Mouse (Mus musculus): ENCODE measurements around the gene Pcif1.
"Not testable (repeated sequence)": the region's sequence is repeated elsewhere in the genome, so short reads cannot be mapped to it uniquely, and the experiment has no call there.

Pcif1 gene

DNA sequence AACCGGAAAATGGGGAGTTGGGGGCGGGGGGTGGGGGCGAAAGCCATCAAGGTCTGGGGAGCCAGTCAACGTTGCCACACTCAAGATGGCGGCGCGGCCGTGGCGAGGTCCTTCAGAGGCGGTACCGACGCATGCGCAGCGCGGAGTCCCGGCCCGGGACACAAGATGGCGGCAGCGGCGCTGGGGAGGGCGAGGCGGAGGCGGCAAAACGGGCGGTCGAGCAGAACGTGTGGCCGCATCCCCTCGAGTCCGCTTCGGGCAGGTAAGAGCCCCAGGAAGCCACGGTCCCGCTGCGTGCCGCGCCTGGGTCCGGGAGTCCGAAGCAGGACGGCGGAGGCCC is at the start of gene Pcif1:
Gene Pcif1, plus strand, starts transcription at position 77 of the 340 bp plus-strand sequence.
- DNase-seq (ENCODE audit: low read depth, low spot score), result peak; percentile 92

DNA sequence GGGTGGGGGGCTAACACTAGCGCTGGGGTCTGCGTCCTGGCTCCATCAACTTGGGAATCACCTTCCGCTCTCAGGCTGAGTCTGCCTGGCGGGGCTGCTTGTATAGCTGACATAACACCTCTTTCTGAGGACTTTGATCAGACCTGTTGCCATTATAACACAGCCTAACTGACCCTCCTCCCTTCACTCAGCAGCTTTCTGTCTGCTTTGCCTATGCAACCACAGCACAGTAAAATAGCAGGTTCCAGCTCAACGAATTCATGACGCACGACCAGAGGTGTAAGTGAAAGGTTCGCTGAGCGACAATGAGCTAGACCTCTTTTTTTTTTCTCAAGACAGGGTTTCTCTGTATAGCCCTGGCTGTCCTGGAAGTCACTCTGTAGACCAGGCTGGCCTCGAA is 48.1 kb upstream of the Pcif1 start:
- DNase-seq (ENCODE audit: low read depth, low spot score), result no peak

GRCm38 (mm10) chr2:164832032-164832747 is 46.9 kb upstream of the Pcif1 start:
- DNase-seq (ENCODE audit: low read depth, low spot score), result no peak

- DNase-seq (ENCODE audit: low read depth, low spot score), result peak; percentile 87
Measured at GRCm38 (mm10) chr2:164832748-164833301, 46.3 kb upstream of the Pcif1 start, which contains the start of gene Ctsa. Ctsa (plus strand) TSS chr2:164832873.

DNA sequence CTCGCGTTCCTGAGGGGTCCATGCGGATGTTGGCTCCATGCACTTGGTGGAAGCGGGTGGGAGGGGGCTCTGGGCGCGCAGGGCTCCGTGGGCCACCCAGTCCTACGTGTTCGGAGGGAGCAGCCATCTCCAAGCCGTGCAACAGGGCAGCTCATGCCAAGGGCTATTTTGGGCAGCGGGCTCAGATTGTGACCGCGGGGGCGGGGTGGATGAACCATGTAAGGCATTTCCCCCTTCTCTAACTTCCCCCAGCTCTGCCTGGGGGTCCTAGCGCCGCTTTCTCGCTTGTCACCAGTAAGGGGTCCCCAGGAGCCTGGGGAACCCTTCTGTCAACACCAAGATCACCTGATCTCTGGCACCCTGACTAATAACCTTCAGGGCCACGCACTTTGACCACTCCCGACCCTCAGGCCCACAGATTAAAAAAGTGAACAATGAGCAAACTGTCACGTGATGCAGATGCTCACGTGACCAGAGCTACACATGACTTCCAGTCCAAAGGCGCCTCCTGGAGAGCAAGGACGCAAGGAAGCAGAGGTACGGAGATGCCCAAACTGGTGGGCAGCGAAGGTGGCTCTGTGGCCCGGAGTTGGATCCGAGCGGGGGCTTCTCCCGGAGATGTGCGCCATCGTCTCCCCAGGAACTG is 45.7 kb upstream of the Pcif1 start, which contains the start of gene Neurl2:
Gene Neurl2, minus strand, starts transcription at position 143 of the 646 bp plus-strand sequence.
- DNase-seq (ENCODE audit: low read depth, low spot score), result peak; percentile 96

- DNase-seq (ENCODE audit: low read depth, low spot score), result peak; percentile 60
Measured at GRCm38 (mm10) chr2:164834531-164834930, 44.6 kb upstream of the Pcif1 start.

- DNase-seq (ENCODE audit: low read depth, low spot score), result no peak
Measured at GRCm38 (mm10) chr2:164835164-164835563, 43.9 kb upstream of the Pcif1 start.

DNA sequence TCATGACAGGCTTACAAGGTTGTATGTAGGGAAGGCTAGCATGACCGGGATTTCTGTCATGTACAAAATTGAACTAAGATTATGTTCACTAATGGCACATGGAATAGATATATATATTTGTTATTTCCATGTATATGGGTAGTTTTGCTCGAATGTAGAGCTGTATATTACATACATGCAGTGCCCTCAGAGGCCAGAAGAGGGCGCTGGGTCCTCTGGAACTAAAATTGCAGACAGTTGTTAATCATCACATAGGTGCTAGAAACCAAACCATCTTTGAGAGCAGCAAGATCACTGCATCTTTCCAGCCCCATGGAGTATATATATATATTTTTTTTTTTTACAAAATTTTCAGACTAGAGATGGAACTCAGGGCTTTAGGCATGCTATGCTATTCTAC is 33.3 kb upstream of the Pcif1 start:
- DNase-seq (ENCODE audit: low read depth, low spot score), result no peak

DNA sequence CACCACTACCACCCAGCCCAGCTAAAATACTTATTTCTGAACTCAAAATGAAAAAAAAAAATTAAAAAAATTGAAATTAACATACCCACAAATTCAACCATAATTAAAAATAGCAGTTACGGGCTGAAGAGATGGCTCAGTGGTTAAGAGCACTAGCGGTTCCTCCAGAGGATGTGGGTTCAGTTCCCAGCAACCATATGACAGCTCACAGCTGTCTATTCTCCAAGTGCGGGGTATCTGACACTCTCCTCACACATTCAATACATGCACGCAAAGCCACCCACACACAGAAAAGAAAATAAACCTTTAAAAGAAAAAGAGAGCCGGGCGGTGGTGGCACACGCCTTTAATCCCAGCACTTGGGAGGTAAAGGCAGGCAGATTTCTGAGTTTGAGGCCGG is 29.0 kb upstream of the Pcif1 start:
- peak; percentile 71 for DNase-seq (ENCODE audit: low read depth, low spot score)

GRCm38 (mm10) chr2:164855572-164855971 is 23.5 kb upstream of the Pcif1 start:
- not testable (repeated sequence) for DNase-seq (ENCODE audit: low read depth, low spot score)

DNA sequence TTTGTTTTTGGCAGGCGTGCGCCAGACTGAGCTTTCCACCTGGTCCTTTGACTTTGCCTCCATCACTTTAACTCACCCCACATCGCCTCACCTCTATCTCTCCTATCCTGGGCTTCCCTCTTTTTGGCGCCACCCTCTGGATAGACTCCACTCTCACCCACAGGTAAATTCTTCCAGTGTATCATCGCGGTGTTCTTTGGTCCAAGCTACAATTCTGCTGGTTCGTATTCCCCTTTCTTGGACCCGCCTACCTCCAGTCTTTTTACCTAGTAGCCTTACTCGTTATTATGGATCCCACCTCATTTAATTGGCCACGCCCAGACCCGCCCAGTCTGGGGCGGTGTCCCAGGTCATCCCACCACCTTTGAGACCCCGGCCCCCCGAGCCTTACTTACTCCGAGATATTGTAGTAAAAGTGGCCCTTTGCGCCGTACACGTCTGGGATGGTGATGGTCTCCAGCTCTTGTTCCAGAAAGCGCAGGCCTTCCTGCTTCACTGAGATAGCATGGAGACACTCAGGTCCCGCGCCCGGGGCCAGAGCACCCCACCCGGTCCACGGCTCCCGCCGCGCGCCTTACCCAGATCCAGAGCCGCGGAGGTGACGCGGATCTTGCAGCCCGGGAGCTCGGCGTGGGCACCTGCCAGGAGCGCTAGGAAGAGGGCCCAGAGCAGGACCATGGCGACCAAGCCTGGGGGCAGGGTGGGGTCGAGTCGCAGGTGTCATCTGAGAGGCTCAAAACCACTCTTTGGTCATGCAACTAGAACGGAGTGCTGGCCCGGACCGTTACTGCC is 22.6 kb upstream of the Pcif1 start:
- DNase-seq (ENCODE audit: low read depth, low spot score), result peak; percentile 36

GRCm38 (mm10) chr2:164857101-164857821 is 21.8 kb upstream of the Pcif1 start, which contains the start of gene Pltp:
Pltp (minus strand) TSS chr2:164857711.
- peak; percentile 41 for DNase-seq (ENCODE audit: low read depth, low spot score)

GRCm38 (mm10) chr2:164857842-164858553 is 21.1 kb upstream of the Pcif1 start:
- DNase-seq (ENCODE audit: low read depth, low spot score), result no peak

DNA sequence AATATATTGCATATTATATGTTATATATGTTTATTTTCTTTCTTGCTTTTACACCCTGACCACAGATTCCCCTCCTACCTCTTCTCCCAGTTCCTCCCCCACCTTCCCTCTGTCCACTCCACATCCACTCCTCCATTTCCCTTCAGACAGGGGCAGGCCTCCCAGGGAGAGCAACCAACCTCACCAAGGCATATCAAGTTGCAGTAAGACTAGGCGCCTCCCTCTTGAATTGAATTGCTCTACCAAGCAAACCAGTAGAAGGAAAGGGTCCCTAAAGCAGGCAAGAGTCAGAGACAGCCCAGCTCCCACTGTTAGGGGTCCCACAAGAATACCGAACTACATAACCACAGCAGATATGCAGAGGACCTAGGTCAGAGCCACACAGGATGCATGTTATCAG is 19.9 kb upstream of the Pcif1 start:
- DNase-seq (ENCODE audit: low read depth, low spot score), result no peak

- DNase-seq (ENCODE audit: low read depth, low spot score), result no peak
Measured at GRCm38 (mm10) chr2:164859640-164860432, 19.3 kb upstream of the Pcif1 start.

DNA sequence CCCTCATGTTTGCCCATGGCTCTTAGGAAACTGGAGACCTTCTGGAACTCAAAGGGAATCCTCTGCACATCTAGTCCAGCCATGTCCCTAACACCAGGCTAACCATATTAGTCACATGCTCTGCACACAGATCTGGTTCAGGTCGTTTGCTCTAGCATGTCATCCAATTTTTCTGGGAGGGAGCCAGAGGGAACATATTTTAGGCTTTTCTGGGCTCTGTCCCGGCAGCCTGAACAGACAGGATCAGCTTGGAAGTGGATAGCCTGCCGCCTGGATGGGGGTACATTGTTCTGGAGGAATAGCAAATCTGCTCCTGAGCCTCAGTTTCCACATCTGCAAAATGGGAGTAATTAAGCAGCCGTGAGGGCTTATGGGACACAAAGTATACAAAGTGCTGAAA is 18.0 kb upstream of the Pcif1 start:
- no peak for DNase-seq (ENCODE audit: low read depth, low spot score)

DNA sequence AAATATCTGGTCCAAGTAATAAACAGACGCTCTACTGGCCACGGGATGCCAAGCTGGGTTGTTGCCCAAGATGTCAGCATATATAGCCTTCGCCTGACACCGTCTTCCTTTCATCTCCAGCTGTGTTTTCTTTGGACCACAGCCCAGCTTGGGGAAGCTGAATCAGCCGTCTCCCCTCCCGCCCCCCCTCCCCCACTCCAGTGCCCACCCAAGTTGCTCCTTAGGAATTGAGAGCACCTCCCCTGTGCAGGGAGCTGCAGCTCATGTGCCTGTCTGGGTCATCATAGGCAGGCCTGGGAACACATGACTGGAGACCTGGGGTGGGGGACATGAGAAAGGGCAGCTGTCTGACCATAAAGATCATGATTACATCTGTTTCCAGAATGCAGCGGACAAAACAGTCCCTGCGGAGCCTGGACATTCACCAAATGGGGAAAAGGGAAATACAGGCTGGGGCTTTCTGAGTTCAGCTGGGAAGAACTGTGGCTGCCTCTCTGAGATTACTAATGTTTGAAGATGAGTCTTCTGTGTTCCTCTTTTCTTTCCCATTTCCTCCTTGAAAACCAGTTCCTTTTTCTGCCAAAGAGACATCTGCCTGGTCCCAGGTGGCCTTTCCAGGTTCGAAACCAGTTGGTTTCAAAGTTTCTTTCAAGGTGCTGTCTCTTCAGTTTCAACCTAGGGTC is 16.8 kb upstream of the Pcif1 start:
- peak; percentile 27 for DNase-seq (ENCODE audit: low read depth, low spot score)

DNA sequence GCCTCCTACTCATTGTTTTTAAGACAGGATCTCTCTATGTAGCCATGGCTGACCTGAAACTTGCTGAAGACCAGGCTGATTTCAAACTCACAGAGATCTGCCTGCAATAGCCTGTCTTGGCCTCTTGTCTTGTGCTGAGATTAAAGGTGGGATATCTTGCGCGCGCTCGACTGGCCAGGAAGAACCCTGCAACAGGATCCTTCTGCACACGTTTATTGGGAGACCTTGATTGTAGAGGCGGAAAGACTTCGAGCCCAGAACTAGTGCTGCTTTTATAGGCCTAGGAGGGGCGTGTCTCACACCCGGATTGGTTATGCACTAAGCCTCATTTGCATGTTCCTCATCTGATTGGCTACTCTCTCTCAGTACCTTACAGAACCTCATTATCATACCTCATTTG is 15.7 kb upstream of the Pcif1 start:
- DNase-seq (ENCODE audit: low read depth, low spot score), result not testable (repeated sequence)

GRCm38 (mm10) chr2:164864593-164864992 is 14.5 kb upstream of the Pcif1 start:
- DNase-seq (ENCODE audit: low read depth, low spot score), result no peak
